Mouse (Mus musculus) liver, adult (tissue): ENCODE results near the gene Islr2.

ENCODE experiments used
- GATA4 ChIP-seq: IDR thresholded peaks from 2 replicates; pipeline ENCODE4 v1.6.1; 2014; ENCODE audit warnings: mild to moderate bottlenecking, low read length; ENCODE audit not compliant: insufficient replicate concordance

Gene Islr2

GRCm38 (mm10) chr9:58201861-58202549 lies 2.1 kb downstream of the Islr2 start:
- TF ChIP-seq GATA4 = no peak

- no peak for TF ChIP-seq GATA4
These were observed 2.9 kb downstream of the Islr2 start for GRCm38 (mm10) chr9:58201091-58201842.

GRCm38 (mm10) chr9:58200270-58201090 lies 3.6 kb downstream of the Islr2 start:
- no peak for TF ChIP-seq GATA4

- TF ChIP-seq GATA4 = no peak
These were observed 4.5 kb downstream of the Islr2 start for GRCm38 (mm10) chr9:58199381-58200269.

GRCm38 (mm10) chr9:58198801-58199371 lies 5.2 kb downstream of the Islr2 start:
- no peak for TF ChIP-seq GATA4

GRCm38 (mm10) chr9:58197781-58198701 lies 6.1 kb downstream of the Islr2 start:
- TF ChIP-seq GATA4 = no peak

GRCm38 (mm10) chr9:58196610-58197567 lies 7.2 kb downstream of the Islr2 start:
- TF ChIP-seq GATA4 = no peak

- no peak for TF ChIP-seq GATA4
These were observed 8.0 kb downstream of the Islr2 start for GRCm38 (mm10) chr9:58196141-58196540.

GRCm38 (mm10) chr9:58195671-58196070 lies 8.4 kb downstream of the Islr2 start:
- no peak for TF ChIP-seq GATA4

- no peak for TF ChIP-seq GATA4
These were observed 9.9 kb downstream of the Islr2 start for GRCm38 (mm10) chr9:58194222-58194621.

GRCm38 (mm10) chr9:58184456-58184855 lies 19.7 kb downstream of the Islr2 start:
- no peak for TF ChIP-seq GATA4

- TF ChIP-seq GATA4 = no peak
These were observed 24.7 kb downstream of the Islr2 start for GRCm38 (mm10) chr9:58179390-58179789.
